ENCODE assay signal across 9 mouse cellular contexts in genomic region chr1:157410937-157411336, GRCm38 (mm10). TPM values are rescaled to one million over a fixed set of nuclear protein-coding genes. Genes with fewer than 3 reads are reported as not detected.
DNase-seq lines count a peak whose midpoint lies in the region; ATAC-seq and TF ChIP-seq lines count a peak whose summit lies in the region.
"Had no signal": no experiment of that assay in that cellular context is flagged by ENCODE, and none has a peak within 500 bp of the region (broad histone marks: within the 10 kb centered on the region; RNA-seq: fewer than 3 reads in every experiment).

No protein-coding gene starts in this region.

- peak overlapping the region; percentile 97 for H3K4me2 ChIP-seq in liver, embryonic 11.5 days

- no peak for ATAC-seq in liver, embryonic 11.5 days (replicated peaks; ENCODE audit: low FRiP score)

- peaks cover 3% of the 10 kb centered on the region; the same call in 1 of the 2 replicates for H3K4me1 ChIP-seq in testis, adult 2 months (ENCODE audit: control insufficient read depth, insufficient read depth, low read length)
- peaks cover 8% of the 10 kb centered on the region; the same call in 1 of the 2 replicates for H3K4me1 ChIP-seq in liver, embryonic 11.5 days (replicated peaks; ENCODE audit: control insufficient read depth, insufficient read depth, low read length)

- H3K27ac ChIP-seq in testis, adult 2 months (ENCODE audit: control insufficient read depth, insufficient read depth, low read depth, low read length) = no peak overlapping the region
- no peak overlapping the region for H3K27ac ChIP-seq in liver, embryonic 11.5 days (ENCODE audit: low read depth, low read length)

- TF ChIP-seq POLR2A in testis, adult 2 months (IDR thresholded peaks at IDR 0.05; ENCODE audit: control insufficient read depth, low read depth, low read length) = no peak

- no peaks in the 10 kb centered on the region for H3K27me3 ChIP-seq in testis, adult 2 months (ENCODE audit: control insufficient read depth, insufficient read depth, low read length)
- no peaks in the 10 kb centered on the region for H3K27me3 ChIP-seq in liver, embryonic 11.5 days (replicated peaks; ENCODE audit: control insufficient read depth, insufficient read depth, low read length)
- H3K27me3 ChIP-seq: Patski had no signal

- peak overlapping the region; percentile 82; the same call in 1 of the 2 replicates for H3K9ac ChIP-seq in liver, embryonic 11.5 days (ENCODE audit: low read depth, low read length)

- no peaks in the 10 kb centered on the region for H3K36me3 ChIP-seq in testis, adult 2 months (ENCODE audit: control insufficient read depth, insufficient read depth, low read length)
- no peaks in the 10 kb centered on the region for H3K36me3 ChIP-seq in liver, embryonic 11.5 days (ENCODE audit: control insufficient read depth, insufficient read depth, low read length)

- no peak for TF ChIP-seq CTCF in testis, adult 2 months (IDR thresholded peaks at IDR 0.05; ENCODE audit: control insufficient read depth, insufficient read depth, insufficient replicate concordance, low read depth, low read length)

- H3K9me3 ChIP-seq in liver, embryonic 11.5 days (ENCODE audit: control insufficient read depth, low read length) = no peaks in the 10 kb centered on the region

- WGBS in liver, embryonic 11.5 days = 10% methylated on average over 8 of the region's 8 CpGs

- H3K4me3 ChIP-seq in testis, adult 2 months (ENCODE audit: control insufficient read depth, low read depth, low read length) = peak overlapping the region; percentile 96
- peak overlapping the region; percentile 80 for H3K4me3 ChIP-seq in liver, embryonic 11.5 days (ENCODE audit: low read depth, low read length)

- peak; percentile 12 for DNase-seq in embryo, embryonic 10.5 days (ENCODE audit: low spot score)
- no peak for DNase-seq in embryo, embryonic 9.5 days (ENCODE audit: extremely low spot score)
- no peak for DNase-seq in testis, postnatal 14 days (ENCODE audit: low spot score)
- no peak for DNase-seq in liver, embryonic 11.5 days (ENCODE audit: low spot score)
- no peak for DNase-seq in thymus, postnatal 14 days
- DNase-seq in layer of hippocampus, postnatal 25 days (ENCODE audit: extremely low spot score in 1 of 2, low spot score in 1 of 2) = no peak
- DNase-seq in right cerebral cortex, postnatal 25 days = no peak

RNA-seq across cellular contexts. Expression of gene Rasal2, which starts 1.5 kb away (rescaled TPM):
- 13.2 and 13.7 TPM in 2 replicates for polyA plus RNA-seq in testis, adult 2 months (2012; rRNA removed)
- polyA plus RNA-seq in liver, embryonic 11.5 days (2014; fragmentation: Nextera tagmentation; extraction: Ambion mirVana) = 3.0 and 3.9 TPM in 2 replicates
- 10 to 100 TPM; 70.0 to 77.8 TPM for total RNA-seq in layer of hippocampus, postnatal 25 days (2021)

RNA-seq across cellular contexts. Expression of gene Cryzl2, which starts 47.4 kb away (rescaled TPM):
- polyA plus RNA-seq in testis, adult 2 months (2012; rRNA removed) = 4.7 and 5.5 TPM in 2 replicates
- 9.7 and 10.9 TPM in 2 replicates for polyA plus RNA-seq in liver, embryonic 11.5 days (2014; fragmentation: Nextera tagmentation; extraction: Ambion mirVana)
- total RNA-seq in layer of hippocampus, postnatal 25 days (2021) = 1 to 10 TPM; 3.6 to 4.6 TPM
- polyA plus RNA-seq: Patski had no signal
